Mouse (Mus musculus): ENCODE measurements around the gene Arhgap29. TPM values are rescaled to one million over a fixed set of nuclear protein-coding genes. Genes with fewer than 3 reads are reported as not detected.

The Arhgap29 gene
- total RNA-seq, 2 experiments from 2014 or later, result 0.29 to 1.4 TPM

DNA sequence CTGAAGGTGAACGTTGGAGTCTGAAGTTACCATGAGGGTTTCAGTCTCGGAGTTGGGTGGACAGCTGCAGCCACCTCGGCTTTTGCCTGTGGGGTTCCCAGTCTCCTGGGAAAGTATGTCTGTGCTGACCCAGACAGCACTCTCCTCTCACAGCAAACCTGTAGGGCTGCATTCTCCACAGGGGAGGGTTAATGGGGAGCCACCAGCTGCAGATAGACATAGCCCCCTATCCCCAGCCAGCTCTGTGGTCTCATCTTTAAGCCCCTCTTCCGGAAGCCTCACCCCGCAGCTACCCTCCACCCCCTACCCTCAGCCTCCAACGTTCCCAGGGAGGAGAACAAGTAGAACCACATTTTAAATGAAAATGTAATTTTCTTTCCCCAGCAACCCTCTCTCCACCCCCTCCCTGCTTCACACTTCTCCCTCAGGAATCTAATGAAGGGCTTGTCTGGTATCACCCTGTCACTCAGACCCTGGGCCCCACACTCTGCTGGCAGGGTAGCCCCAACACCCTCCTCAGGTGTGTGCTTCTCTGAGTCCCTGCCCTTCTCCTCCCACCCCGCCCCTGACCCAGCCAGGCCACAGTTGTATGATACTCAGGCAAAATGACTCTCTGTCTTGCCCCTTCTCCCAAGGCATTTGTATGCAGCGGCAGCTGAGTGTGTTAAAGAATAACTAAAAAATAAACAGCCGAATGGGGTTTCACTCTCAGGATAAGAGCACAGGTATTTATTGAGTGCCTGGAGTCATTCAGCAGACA is 106.3 kb downstream of the Arhgap29 start:
- ATAC-seq (replicated peaks; ENCODE audit: poor library complexity), result no peak

- no peak for ATAC-seq (replicated peaks; ENCODE audit: poor library complexity)
These were observed 110.2 kb downstream of the Arhgap29 start for GRCm38 (mm10) chr3:122062586-122062985.

DNA sequence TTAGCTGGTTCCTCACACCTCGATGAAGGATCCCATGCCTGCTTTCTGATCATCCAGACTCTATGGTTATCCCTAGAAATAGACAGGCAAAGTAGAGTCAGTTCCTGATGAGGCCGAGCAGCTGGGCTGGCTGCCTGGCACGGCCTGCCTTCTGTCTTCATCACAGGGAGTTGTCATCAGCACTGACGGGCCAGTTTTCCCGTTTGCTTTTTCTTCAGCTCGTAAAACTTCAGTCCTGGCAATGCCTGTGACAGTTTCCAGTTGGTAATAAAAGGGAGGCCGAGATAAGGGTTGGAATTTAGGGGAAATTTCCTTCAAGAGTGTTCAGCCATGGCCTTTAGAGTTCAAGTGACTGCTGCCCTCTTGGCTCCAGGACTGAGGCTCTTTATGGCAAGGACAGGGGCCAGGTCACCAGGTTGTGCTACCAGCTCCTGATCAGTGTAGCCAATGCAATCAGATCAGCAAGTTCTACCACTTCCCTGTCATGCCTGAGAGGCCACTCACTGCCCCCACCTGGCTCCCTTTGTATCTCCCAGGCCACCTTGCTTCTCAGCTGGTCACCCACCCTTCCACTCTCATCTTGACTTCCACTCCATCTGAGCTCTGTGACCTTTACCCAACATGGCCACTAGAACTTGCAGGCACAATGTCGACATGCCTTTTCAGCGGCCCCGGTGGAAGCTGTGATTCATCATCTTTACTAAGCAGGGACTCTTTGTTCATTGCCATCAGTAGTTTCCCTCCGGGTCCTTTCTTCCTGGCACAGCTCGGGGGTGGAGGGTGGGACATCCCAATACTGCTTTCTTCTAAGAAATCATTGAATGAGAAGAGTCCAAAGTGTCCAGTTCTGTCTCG is 112.4 kb downstream of the Arhgap29 start:
- no peak for ATAC-seq (replicated peaks; ENCODE audit: poor library complexity)

Other genes starting within 250 kb of the Arhgap29 start
- 0.15 and 2.0 TPM in 2 replicates for gene F3, start 229.0 kb upstream of the Arhgap29 start, total RNA-seq (2015)
- gene F3, start 229.0 kb upstream of the Arhgap29 start, total RNA-seq (2017), result 0.71 and 2.5 TPM in 2 replicates
- gene Abcd3, start 137.2 kb upstream of the Arhgap29 start, total RNA-seq (2015), result 33.2 and 39.9 TPM in 2 replicates
- gene Abcd3, start 137.2 kb upstream of the Arhgap29 start, total RNA-seq (2017), result 41.3 and 43.7 TPM in 2 replicates
- 0.07 and 0.17 TPM in 2 replicates for gene Abca4, start 91.9 kb downstream of the Arhgap29 start, total RNA-seq (2015)
- 0.12 and 0.30 TPM in 2 replicates for gene Abca4, start 91.9 kb downstream of the Arhgap29 start, total RNA-seq (2017)